Mouse (Mus musculus): ENCODE data around the gene Cpne4.

Gene Cpne4

DNA sequence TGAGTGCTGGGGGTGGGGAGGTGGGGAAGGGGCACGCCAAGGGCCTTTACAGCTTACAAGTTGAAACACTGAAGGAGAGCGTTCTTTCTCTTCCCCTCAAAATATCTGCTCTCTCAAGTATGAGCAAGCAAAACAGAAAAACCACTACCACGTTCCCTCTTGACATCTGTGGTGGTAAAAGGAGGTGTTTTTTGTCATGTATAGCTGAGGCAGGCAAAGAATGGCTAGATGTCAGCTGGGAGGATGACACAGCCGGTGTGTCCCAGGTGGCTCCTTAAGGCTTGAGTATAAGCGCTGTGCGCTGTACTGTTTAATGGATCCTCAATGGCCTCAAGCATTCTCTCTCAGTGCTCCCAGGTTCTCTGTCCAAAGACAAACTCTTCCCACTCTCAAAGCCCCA lies 331.5 kb downstream of the Cpne4 start:
- no peak for DNase-seq

DNA sequence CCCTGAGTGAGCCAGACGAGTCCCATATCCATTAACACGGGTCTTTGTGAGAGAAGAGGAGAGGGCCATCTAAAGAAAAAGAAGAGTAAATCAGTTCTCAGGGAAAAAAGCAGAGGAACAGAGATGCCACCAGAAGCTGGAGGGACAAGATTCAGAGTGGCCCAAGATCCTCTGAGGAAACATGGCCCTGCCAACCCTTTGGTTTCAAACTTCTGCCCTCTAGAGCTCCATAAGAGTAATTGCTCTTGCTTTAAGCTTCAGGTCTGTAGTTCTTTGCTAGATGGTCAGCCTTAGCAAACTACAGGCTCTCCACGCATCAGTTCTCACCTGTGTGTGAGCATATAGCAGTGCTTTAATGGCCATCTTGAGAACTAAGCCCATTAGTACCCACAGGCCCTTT lies 343.4 kb downstream of the Cpne4 start:
- DNase-seq = no peak

GRCm38 (mm10) chr9:104895360-104895759 lies 348.3 kb downstream of the Cpne4 start:
- DNase-seq = no peak

DNA sequence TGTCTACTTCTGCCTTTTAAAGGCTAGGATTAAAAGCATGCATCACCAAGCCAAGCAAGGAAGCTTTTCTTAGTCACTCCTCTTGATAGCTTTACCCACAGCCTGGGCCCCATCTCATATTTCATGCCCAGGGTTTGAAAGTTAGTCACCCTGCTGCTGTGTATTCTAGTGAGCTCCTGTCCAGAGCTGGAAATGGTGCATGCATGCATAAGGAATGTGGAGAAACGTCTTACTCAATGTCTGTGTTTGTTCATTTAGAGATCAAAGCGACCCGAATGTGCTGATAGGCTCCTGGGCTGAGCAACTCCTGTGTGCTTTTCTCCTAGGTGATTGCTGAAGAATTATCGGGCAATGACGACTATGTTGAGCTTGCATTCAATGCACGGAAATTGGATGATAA lies 354.0 kb downstream of the Cpne4 start:
- DNase-seq = no peak

DNA sequence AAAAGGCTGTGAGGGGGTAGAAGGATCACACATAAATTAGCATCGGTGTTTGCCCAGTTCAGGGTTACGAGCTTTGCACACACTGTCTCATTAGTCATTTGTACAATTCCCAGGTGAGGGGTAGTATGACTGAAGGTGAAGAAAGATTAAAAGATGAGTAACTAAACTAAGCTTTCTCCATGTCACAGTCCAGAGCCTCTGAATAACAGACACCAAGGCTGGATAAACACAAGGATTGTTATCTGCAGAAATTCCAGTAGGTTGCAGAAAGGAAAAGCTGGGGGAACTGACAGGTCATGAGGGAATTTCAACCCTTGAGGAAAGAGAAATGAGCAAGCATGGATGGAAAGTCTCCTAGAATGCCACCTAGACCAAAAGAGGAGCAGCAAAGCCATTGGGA lies 354.7 kb downstream of the Cpne4 start:
- DNase-seq = no peak

GRCm38 (mm10) chr9:104912686-104913085 lies 365.6 kb downstream of the Cpne4 start:
- DNase-seq = no peak

GRCm38 (mm10) chr9:104913327-104913726 lies 366.2 kb downstream of the Cpne4 start:
- DNase-seq = no peak

GRCm38 (mm10) chr9:104921197-104921596 lies 374.1 kb downstream of the Cpne4 start:
- no peak for DNase-seq

DNA sequence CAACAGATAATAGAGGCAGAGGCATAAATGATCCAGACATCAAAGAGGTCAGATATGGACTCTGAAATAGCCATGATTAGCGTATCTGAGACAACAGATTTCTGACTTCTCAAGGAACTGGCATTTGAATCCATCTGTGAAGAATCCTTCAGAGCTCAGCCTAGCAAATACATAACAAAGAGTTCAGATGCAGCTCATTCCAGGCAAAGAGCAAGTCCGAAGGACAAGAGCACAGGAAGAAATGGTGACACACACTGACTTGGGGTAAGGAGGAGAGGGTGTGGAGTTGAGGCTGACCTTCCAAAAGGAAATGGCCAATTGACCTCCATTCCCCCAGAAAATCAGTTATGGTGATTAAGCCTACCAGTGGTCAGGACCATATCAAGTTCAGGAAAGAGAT lies 375.0 kb downstream of the Cpne4 start:
- no peak for DNase-seq

- DNase-seq = peak; percentile 4
These were observed 381.7 kb downstream of the Cpne4 start for GRCm38 (mm10) chr9:104928806-104929205.

DNA sequence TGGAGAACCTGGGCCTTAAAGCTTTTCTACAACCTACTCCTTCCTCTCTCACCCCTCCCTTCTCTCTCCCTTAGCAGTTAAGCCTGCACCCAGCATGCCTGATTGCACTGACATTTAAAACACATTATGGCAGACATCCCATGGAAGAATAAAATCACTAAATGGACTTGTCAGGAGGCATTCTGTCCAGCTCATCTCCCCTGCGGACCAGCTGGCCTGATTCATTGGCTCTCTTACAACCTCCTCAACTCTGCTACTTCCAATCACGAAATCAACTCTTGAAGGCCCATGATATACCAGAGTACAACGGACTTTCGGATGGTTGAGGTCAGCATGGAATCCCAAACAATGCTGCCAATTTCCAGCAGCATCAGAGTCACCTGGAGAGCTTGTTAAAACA lies 393.3 kb downstream of the Cpne4 start:
- no peak for DNase-seq

DNA sequence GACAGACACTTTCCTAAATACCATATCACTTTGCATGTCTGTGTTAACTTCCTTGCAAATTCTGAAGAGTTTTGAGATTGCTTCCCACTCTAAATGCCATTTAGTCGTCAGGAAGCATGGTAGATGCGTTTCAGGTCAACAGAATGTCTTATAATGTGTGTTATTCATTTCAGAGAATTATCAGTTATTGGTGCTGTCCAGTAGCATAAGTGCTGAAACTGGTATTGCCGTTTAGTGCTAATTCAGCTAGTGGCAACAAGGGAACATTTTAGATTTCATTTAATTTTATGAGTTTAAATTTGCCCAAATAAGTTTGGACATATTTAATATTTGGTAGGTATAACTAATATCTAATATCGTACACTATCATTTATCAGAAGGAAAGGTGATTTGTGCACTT lies 403.5 kb downstream of the Cpne4 start:
- no peak for DNase-seq

DNA sequence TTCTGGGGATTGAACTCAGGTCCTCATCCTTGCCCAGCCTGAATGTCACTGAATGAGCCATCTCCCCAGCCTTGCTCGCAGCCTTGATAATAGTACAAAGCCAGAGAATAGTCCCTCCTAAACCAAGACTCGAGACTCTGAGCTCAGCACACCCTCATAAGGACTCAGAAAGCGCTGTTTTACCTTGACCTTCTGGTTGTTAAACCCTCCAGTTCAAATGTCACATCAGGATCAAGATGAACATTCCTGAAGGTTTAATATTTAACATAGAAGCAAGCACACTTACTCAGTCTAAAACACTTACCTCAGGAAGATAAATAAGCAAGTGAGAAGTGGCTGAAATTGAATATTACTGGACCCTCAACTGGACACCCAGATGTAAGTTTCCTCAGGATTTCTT lies 405.1 kb downstream of the Cpne4 start:
- no peak for DNase-seq

DNA sequence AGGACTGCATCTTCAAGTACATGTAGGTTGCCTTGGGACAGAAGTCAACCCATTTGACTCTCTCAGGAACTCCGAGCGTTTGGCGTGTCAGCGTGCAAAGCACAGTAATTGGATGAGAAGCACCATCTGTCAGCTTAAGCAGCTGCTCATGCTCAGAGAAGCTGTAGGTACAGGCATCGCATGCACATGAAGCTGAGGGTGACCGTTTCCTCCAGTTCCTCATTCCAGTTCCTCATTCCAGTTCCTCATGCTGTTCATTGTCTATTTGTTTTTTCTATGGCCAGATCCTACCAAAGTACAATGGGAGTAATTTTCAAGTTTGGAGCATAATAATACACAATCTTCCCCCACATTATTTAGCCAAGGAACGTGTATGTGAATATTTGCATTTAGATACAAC lies 425.7 kb downstream of the Cpne4 start:
- DNase-seq = no peak

- no peak for DNase-seq
These were observed 435.0 kb downstream of the Cpne4 start for GRCm38 (mm10) chr9:104981934-104982548.

DNA sequence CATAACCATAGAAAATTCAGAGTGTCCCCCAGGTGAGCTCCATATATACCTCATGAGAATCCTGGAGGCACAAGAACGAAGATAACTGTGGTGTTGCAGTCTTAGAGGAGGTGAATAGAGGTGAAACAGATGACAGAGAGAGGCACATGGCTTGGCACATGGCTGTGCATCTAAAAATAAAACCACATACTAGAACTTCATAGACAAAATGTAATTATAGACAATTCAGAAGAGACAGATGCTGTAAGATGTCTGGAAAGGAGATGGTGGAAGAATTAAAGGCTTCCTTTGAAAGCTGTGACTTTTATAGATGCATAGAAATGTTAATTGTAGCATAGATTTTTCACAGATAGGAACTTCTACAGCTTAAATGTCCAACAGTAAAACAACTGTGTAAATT lies 451.1 kb downstream of the Cpne4 start:
- no peak for DNase-seq

DNA sequence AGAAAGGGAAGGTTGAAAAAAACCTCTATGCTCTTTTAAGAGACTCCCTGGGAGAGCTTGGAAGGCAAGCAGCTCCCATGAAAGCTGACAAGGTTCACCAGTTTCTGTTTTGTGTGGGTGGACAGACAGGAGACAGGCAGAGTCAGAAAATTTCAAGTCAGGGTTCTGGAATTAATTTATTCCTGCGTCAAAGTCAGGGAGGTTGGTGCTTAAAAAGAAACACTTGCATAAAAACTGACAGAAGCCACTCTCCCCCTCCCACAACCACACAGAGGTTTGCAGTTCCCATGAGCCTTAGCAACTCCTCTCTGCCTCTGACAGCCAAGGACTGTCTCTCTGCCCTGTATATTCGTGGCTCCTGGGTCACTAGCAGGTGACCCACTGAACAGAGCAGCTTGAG lies 463.6 kb downstream of the Cpne4 start:
- DNase-seq = no peak

DNA sequence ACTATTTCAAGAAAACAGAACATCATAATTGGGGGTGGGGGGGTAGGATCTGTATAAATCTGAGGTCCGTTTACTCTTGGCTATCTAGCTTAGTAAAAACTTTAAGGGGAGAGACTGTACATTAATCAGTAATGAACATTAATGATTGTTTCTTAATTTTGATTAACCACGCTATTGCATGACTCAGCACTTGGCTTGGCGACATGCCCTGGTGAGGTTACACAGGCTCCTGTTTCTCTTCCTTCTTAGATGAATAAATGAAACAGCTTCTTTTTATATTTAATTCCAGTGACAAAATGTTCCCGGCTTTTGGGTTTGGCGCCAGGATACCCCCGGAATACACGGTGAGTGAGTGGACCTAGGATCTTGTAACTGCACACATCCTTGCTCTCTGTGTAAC lies 471.1 kb downstream of the Cpne4 start:
- DNase-seq = no peak

DNA sequence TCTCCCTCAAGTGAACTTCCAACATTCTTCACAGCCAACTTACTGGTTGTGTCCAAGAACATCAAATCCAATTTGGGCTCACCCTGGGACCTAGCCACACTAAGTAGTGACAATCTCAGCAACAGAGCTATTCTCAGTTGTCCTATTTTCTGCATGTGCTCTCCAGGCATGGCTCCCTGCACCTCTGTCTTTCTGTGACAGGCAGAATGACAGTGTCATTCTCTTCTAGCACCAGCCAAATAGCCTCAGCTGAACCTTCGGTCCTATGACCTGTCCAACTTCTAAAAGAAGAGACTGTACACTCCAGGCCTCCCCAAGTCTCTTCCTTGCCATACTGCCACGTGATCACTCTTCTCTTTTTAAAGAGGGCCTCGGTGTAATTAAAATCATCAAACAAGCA lies 481.2 kb downstream of the Cpne4 start:
- DNase-seq = no peak

DNA sequence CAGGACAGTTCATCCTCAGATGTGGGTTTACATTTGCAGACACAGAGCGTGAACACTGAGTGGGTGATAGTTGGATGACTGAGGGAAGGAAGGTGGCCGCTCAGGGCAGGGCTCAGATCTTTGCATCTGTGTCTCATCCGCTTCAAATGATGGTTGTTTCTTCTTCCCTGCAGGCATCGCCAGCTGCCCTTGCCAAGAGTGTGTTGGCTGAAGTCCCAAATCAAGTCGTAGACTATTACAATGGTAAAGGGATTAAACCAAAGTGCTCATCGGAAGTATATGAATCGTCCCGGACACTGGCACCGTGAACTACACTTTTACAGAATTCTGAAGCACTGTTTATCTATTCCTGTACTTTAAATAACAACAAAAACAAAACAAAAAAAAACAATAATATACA lies 485.5 kb downstream of the Cpne4 start:
- no peak for DNase-seq

- DNase-seq = no peak
These were observed 486.6 kb downstream of the Cpne4 start for GRCm38 (mm10) chr9:105033641-105034040.

DNA sequence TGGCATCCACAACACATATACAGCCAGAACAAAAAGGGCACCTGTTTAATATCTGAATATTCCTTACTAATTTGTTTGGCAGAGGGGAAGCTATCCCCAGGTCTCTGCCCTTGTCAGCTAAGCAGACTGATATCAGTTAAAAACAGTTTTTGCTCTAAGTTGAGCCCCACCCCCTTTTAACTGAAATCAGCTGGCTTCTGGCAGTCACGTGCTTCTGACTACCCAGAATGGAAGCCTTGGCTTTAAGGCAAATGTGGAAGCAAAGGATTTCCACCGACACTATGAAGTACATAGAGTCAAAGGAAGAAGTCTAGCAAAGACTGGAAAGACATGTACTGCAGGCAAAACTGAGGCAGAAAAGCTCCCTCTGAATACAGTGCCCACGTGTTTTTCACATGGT lies 490.8 kb downstream of the Cpne4 start:
- no peak for DNase-seq

- DNase-seq = no peak
These were observed 498.9 kb downstream of the Cpne4 start for GRCm38 (mm10) chr9:105046014-105046413.

GRCm38 (mm10) chr9:105048351-105048750 lies 501.3 kb downstream of the Cpne4 start:
- peak; percentile 80 for DNase-seq

- no peak for DNase-seq
These were observed 502.6 kb downstream of the Cpne4 start for GRCm38 (mm10) chr9:105049636-105050035.

DNA sequence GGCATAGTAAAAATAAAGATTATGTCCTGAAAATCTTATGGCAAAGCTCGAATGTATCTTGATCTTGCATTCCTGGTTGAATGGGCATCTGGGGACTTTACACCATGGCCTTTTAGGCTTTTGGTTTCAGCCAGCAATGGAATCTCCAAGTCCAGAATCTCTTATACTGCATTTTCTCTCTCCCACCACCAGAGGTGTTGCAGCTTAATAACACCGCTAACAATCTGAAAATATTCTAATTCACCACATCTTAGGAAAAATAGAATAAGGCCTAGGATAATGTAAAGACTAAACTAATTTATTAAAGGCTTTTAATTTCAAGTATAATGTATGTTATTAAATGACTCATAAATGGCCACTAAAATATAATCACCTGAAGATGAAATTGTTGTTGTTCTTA lies 503.2 kb downstream of the Cpne4 start:
- DNase-seq = no peak

Data from right cerebral cortex, postnatal 4 days (tissue).